Mouse (Mus musculus) MN1 (cell line): ENCODE measurements around the gene Apobec3.
A peak's percentile ranks its signal among the peaks of the same experiment; 100 is the strongest.

Experiments
- DNase-seq: peaks from one replicate; pipeline ENCODE4 v3.0.0-alpha.2; 2016; ENCODE audit warnings: low spot score

The Apobec3 gene

GRCm38 (mm10) chr15:79950250-79951025, 59.0 kb downstream of the Apobec3 start:
- no peak for DNase-seq

GRCm38 (mm10) chr15:79951226-79951625, 59.8 kb downstream of the Apobec3 start:
- no peak for DNase-seq

- no peak for DNase-seq
Observed at GRCm38 (mm10) chr15:79951730-79952503, 60.5 kb downstream of the Apobec3 start.

- peak; percentile 48 for DNase-seq
Observed at GRCm38 (mm10) chr15:79952504-79953231, 61.2 kb downstream of the Apobec3 start.

- DNase-seq, result no peak
Observed at GRCm38 (mm10) chr15:79953470-79953869, 62.0 kb downstream of the Apobec3 start.

GRCm38 (mm10) chr15:79956559-79956958, 65.1 kb downstream of the Apobec3 start:
- DNase-seq, result no peak

- peak; percentile 46 for DNase-seq
Observed at GRCm38 (mm10) chr15:79958418-79958817, 67.0 kb downstream of the Apobec3 start.

GRCm38 (mm10) chr15:79961366-79961921, 70.0 kb downstream of the Apobec3 start:
- DNase-seq, result no peak

- DNase-seq, result no peak
Observed at GRCm38 (mm10) chr15:79962661-79963060, 71.2 kb downstream of the Apobec3 start.

GRCm38 (mm10) chr15:79964376-79964775, 72.9 kb downstream of the Apobec3 start:
- no peak for DNase-seq
